Mouse (Mus musculus): ENCODE data around the gene Emp1.

DNA sequence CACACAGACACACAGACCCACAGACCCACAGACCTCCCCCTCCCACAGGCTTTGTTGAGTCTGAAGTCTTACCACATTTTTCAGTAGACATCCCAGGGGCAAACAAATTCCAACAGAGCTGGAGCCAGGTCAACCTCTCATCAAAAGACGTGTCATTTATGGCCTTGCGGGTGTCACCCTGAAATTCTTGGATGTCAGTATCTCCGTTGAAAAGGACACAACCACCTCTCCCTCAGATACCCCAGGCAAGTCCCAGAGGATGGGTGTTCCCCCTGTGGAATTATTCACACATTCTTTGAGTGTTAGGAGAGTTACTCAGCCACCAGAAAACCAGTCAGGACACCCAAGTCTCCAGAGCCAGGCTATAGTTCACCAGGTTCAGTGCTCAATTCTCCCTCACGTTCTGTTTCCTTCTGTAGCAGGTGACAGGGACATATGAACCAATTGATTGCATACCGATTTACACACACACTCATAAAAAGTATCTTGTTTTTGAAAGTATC is 42.9 kb upstream of the Emp1 start:
- TF ChIP-seq CTCF (IDR thresholded peaks at IDR 0.05; ENCODE audit: extremely low read depth, insufficient read depth, insufficient read length, insufficient replicate concordance) (no peak), POLR2A (IDR thresholded peaks at IDR 0.05; ENCODE audit: low read depth, low read length) (no peak)
